Mouse (Mus musculus) stomach, postnatal 0 days (tissue): Measurements from ENCODE around the gene Hmcn1. TPM values are rescaled to one million over a fixed set of nuclear protein-coding genes. Genes with fewer than 3 reads are reported as not detected.

Source experiments
- ATAC-seq: fragments of 200-750 bp; cut with Nextera tagmentation; 2 replicates; pipeline ENCODE4 v1.8.0; 2017; ENCODE audit not compliant: low FRiP score, low TSS enrichment
- DNase-seq: peaks from one replicate; pipeline ENCODE4 v3.0.0-alpha.2; 2016; ENCODE audit warnings: low spot score
- H3K27ac ChIP-seq: fragments of 300-500 bp; sonication (generic); replicated peaks from 2 replicates; pipeline ENCODE4 v1.5.1; 2014; ENCODE audit warnings: mild to moderate bottlenecking, control low read depth
- H3K27me3 ChIP-seq: fragments of 300-500 bp; sonication (generic); 2 replicates; pipeline ENCODE4 v1.6.1; 2014; ENCODE audit warnings: low read length; ENCODE audit not compliant: control insufficient read depth, insufficient read depth
- H3K36me3 ChIP-seq: fragments of 300-500 bp; sonication (generic); 2 replicates; pipeline ENCODE4 v1.6.1; 2014; ENCODE audit warnings: low read length, mixed read lengths; ENCODE audit not compliant: control insufficient read depth, insufficient read depth
- H3K4me1 ChIP-seq: fragments of 300-500 bp; sonication (generic); replicated peaks from 2 replicates; pipeline ENCODE4 v1.6.1; 2014; ENCODE audit warnings: antibody characterized with exemption; ENCODE audit not compliant: control insufficient read depth, insufficient read depth
- H3K4me2 ChIP-seq: fragments of 300-500 bp; sonication (generic); replicated peaks from 2 replicates; pipeline ENCODE4 v1.6.1; 2014; ENCODE audit warnings: low read depth, mild to moderate bottlenecking, control low read depth, moderate library complexity
- H3K4me3 ChIP-seq: fragments of 300-500 bp; sonication (generic); 2 replicates; pipeline ENCODE4 v1.5.1; 2014; ENCODE audit warnings: low read depth, low read length, control low read depth
- H3K9ac ChIP-seq: fragments of 300-500 bp; sonication (generic); 2 replicates; pipeline ENCODE4 v1.6.1; 2014; ENCODE audit warnings: mild to moderate bottlenecking, low read length, control low read depth, mixed read lengths
- H3K9me3 ChIP-seq: fragments of 300-500 bp; sonication (generic); 2 replicates; pipeline ENCODE4 v1.6.1; 2016; ENCODE audit warnings: low read length; ENCODE audit not compliant: control insufficient read depth
- CTCF ChIP-seq: IDR thresholded peaks from 2 replicates; pipeline ENCODE4 v1.5.1; 2016; ENCODE audit warnings: antibody characterized with exemption, low read depth, mild to moderate bottlenecking, moderate library complexity
- EP300 ChIP-seq: optimal IDR thresholded peaks from 2 replicates; pipeline ENCODE3; 2016; ENCODE audit warnings: antibody characterized with exemption
- WGBS: fragments of 180-500 bp; shearing (Covaris S2); extraction: QIAGEN DNeasy Blood & Tissue Kit; methylation state at CpG from one replicate; pipeline ENCODE4 v1.1.7; 2014; 5-methylcytosine and 5-hydroxymethylcytosine counted together
- polyA plus RNA-seq: library from polyadenylated mRNA; unstranded; fragments of >200 nt; fragmentation: Nextera tagmentation; extraction: Ambion mirVana; gene quantifications from 2 replicates; pipeline ENCODE4 v1.2.1, GENCODE M21; 2015

Hmcn1 gene
- polyA plus RNA-seq, 1 experiment from 2014 or later, result 8.0 TPM

DNA sequence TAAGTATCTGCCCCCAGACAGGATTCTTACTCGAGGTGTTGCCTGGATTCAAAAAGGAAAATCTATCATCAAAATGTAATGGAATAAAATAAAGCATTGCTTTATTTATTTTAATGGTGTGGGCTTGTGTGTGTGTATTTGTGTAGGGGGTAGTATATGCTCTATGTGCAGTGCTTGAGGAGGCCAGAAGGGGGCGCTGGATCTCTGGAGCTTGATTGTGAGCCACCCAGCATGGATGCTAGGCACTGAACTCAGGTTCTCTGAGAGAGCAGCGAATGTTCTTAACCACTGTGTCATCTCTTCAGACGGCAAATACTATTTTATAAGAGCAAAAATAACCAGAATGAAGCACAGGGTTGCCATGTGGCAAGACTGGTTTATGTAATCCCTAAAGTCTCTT lies 360.7 kb downstream of the Hmcn1 start:
- WGBS, result 70% methylated on average over 4 of the region's 4 CpGs

GRCm38 (mm10) chr1:150631856-150632171 lies 361.4 kb downstream of the Hmcn1 start:
- no peaks in the 10 kb centered on the region for H3K4me1 ChIP-seq
- ATAC-seq, result no peak
- no peak overlapping the region for H3K27ac ChIP-seq
- no peak overlapping the region for H3K4me3 ChIP-seq
- H3K9me3 ChIP-seq, result no peaks in the 10 kb centered on the region
- TF ChIP-seq EP300, result no peak
- TF ChIP-seq CTCF, result no peak
- no peak overlapping the region for H3K4me2 ChIP-seq
- H3K27me3 ChIP-seq, result no peaks in the 10 kb centered on the region
- 90% methylated on average over 3 of the region's 3 CpGs for WGBS
- no peak overlapping the region for H3K9ac ChIP-seq
- no peak for DNase-seq
- H3K36me3 ChIP-seq, result no peaks in the 10 kb centered on the region

More for the DNA sequence above, 360.7 kb downstream of the Hmcn1 start:
- H3K9ac ChIP-seq, result no peak overlapping the region
- ATAC-seq (no peak), DNase-seq (no peak)
- peak; percentile 51 for TF ChIP-seq CTCF
- TF ChIP-seq EP300, result no peak
- H3K4me3 ChIP-seq, result no peak overlapping the region
- no peak overlapping the region for H3K27ac ChIP-seq
- no peaks in the 10 kb centered on the region for H3K4me1 ChIP-seq
- H3K36me3 ChIP-seq, result no peaks in the 10 kb centered on the region
- no peaks in the 10 kb centered on the region for H3K27me3 ChIP-seq
- no peaks in the 10 kb centered on the region for H3K9me3 ChIP-seq
- no peak overlapping the region for H3K4me2 ChIP-seq

GRCm38 (mm10) chr1:150631035-150631855 lies 362.0 kb downstream of the Hmcn1 start:
- no peaks in the 10 kb centered on the region for H3K36me3 ChIP-seq
- TF ChIP-seq CTCF (no peak), EP300 (no peak)
- no peaks in the 10 kb centered on the region for H3K9me3 ChIP-seq
- WGBS, result 82% methylated on average over 17 of the region's 17 CpGs
- no peak for DNase-seq
- no peak overlapping the region for H3K27ac ChIP-seq
- no peaks in the 10 kb centered on the region for H3K4me1 ChIP-seq
- no peak for ATAC-seq
- no peak overlapping the region for H3K4me2 ChIP-seq
- no peak overlapping the region for H3K4me3 ChIP-seq
- no peaks in the 10 kb centered on the region for H3K27me3 ChIP-seq
- no peak overlapping the region for H3K9ac ChIP-seq

GRCm38 (mm10) chr1:150623226-150623625 lies 370.0 kb downstream of the Hmcn1 start:
- 94% methylated on average over 2 of the region's 2 CpGs for WGBS
- Histone ChIP-seq H3K36me3 (no peaks in the 10 kb centered on the region), H3K27me3 (no peaks in the 10 kb centered on the region), H3K9me3 (no peaks in the 10 kb centered on the region), H3K4me3 (no peak overlapping the region), H3K27ac (no peak overlapping the region), H3K4me1 (no peaks in the 10 kb centered on the region), H3K9ac (no peak overlapping the region), H3K4me2 (no peak overlapping the region)
- no peak for TF ChIP-seq CTCF
- no peak for TF ChIP-seq EP300
- DNase-seq (no peak), ATAC-seq (no peak)

- no peaks in the 10 kb centered on the region for H3K9me3 ChIP-seq
- DNase-seq, result no peak
- WGBS, result 81% methylated on average over 9 of the region's 9 CpGs
- H3K9ac ChIP-seq, result no peak overlapping the region
- H3K27me3 ChIP-seq, result no peaks in the 10 kb centered on the region
- no peaks in the 10 kb centered on the region for H3K4me1 ChIP-seq
- TF ChIP-seq EP300 (no peak), CTCF (no peak)
- H3K4me2 ChIP-seq, result no peak overlapping the region
- no peak overlapping the region for H3K4me3 ChIP-seq
- ATAC-seq, result no peak
- H3K27ac ChIP-seq, result no peak overlapping the region
- no peaks in the 10 kb centered on the region for H3K36me3 ChIP-seq
Observed at GRCm38 (mm10) chr1:150610539-150610938, 382.7 kb downstream of the Hmcn1 start.

DNA sequence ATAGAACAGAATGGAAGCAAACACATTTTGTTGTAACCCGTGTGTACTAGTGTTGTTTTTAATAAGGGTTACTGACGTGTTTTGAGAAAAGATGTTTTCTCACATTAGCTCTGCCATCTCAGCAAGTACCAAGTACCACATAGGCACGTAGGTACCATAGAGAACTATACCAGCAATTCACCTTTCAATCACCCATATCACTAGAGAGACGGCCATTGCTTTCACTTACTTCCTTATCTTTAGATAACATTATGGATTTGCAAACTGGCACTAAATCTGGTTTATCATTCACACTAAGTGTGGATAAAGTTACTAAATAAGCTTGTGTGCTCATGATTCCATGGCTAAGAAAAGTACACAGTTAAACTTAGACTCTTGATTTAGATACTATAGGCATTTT lies 387.1 kb downstream of the Hmcn1 start:
- ATAC-seq (no peak), DNase-seq (no peak)
- H3K36me3 ChIP-seq, result no peaks in the 10 kb centered on the region
- TF ChIP-seq EP300 (no peak), CTCF (no peak)
- H3K27me3 ChIP-seq, result no peaks in the 10 kb centered on the region
- H3K9me3 ChIP-seq, result no peaks in the 10 kb centered on the region
- H3K4me3 ChIP-seq, result no peak overlapping the region
- H3K4me1 ChIP-seq, result no peaks in the 10 kb centered on the region
- H3K27ac ChIP-seq, result no peak overlapping the region
- H3K9ac ChIP-seq, result no peak overlapping the region
- H3K4me2 ChIP-seq, result no peak overlapping the region
- WGBS, result 66% methylated on average over 4 of the region's 4 CpGs
